ENCODE assay signal across 8 mouse cellular contexts in genomic region chr9:89211065-89211858, GRCm38 (mm10). TPM values are rescaled to one million over a fixed set of nuclear protein-coding genes. Genes with fewer than 3 reads are reported as not detected.
DNase-seq lines count a peak whose midpoint lies in the region; ATAC-seq lines count a peak whose summit lies in the region.
"Not testable (repeated sequence)": the region's sequence is repeated elsewhere in the genome, so short reads cannot be mapped to it uniquely, and the experiment has no call there.

No protein-coding gene starts in this region.

- H3K4me1 ChIP-seq in heart, embryonic 11.5 days (ENCODE audit: control insufficient read depth, insufficient read depth, low read length); limb, embryonic 11.5 days (ENCODE audit: control insufficient read depth, insufficient read depth, low read length); midbrain, embryonic 13.5 days (replicated peaks): not testable (repeated sequence)

- H3K27ac ChIP-seq in heart, embryonic 11.5 days (ENCODE audit: low read depth, low read length): peak overlapping the region; percentile 62
- H3K27ac ChIP-seq in limb, embryonic 11.5 days (replicated peaks; ENCODE audit: low read depth, low read length); midbrain, embryonic 13.5 days: not testable (repeated sequence)

- peak; percentile 98 for ATAC-seq in erythroblast, adult 5-6 weeks (replicated peaks; ENCODE audit: low FRiP score, poor library complexity, severe bottlenecking)
- ATAC-seq in heart, embryonic 11.5 days (replicated peaks; ENCODE audit: insufficient number of reproducible peaks, low FRiP score, low TSS enrichment): peak; percentile 92
- ATAC-seq in limb, embryonic 11.5 days (ENCODE audit: insufficient number of reproducible peaks, low FRiP score, low TSS enrichment, low read depth): peak; percentile 97
- ATAC-seq in midbrain, embryonic 13.5 days: peak; percentile 97

- not testable (repeated sequence) for H3K9ac ChIP-seq in heart, embryonic 11.5 days (ENCODE audit: low read depth, low read length); limb, embryonic 11.5 days (ENCODE audit: low read length); midbrain, embryonic 13.5 days (replicated peaks)

- not testable (repeated sequence) for H3K9me3 ChIP-seq in heart, embryonic 11.5 days (replicated peaks; ENCODE audit: control insufficient read depth, low read length); limb, embryonic 11.5 days (ENCODE audit: control insufficient read depth, low read length); midbrain, embryonic 13.5 days

- WGBS in heart, embryonic 11.5 days (ENCODE audit: insufficient replicate concordance): 2% methylated on average over 10 of the region's 44 CpGs
- WGBS in limb, embryonic 11.5 days: 8% methylated on average over 6 of the region's 44 CpGs
- 4% methylated on average over 18 of the region's 44 CpGs for WGBS in midbrain, embryonic 13.5 days

- H3K27me3 ChIP-seq in heart, embryonic 11.5 days (ENCODE audit: control insufficient read depth, insufficient read depth, low read length); limb, embryonic 11.5 days (ENCODE audit: control insufficient read depth, insufficient read depth, low read length); midbrain, embryonic 13.5 days: not testable (repeated sequence)

- peak; percentile 26 for DNase-seq in 3T3-L1 (ENCODE audit: low read depth, low spot score)
- peak; percentile 77 to 82 for DNase-seq in adrenal gland, postnatal 36 days
- DNase-seq in kidney, adult 9 months: peak; percentile 94
- not testable (repeated sequence) for DNase-seq in limb, embryonic 11.5 days (ENCODE audit: low spot score)
- peak; percentile 47 for DNase-seq in spleen, adult 12 weeks (ENCODE audit: low spot score)

- H3K4me2 ChIP-seq in heart, embryonic 11.5 days: peak overlapping the region; percentile 51
- H3K4me2 ChIP-seq in limb, embryonic 11.5 days (ENCODE audit: low read depth, severe bottlenecking): peak overlapping the region; percentile 10; the same call in 1 of the 2 replicates
- H3K4me2 ChIP-seq in midbrain, embryonic 13.5 days (replicated peaks): peak overlapping the region; percentile 39

- H3K4me3 ChIP-seq in heart, embryonic 11.5 days (ENCODE audit: low read depth, low read length): peak overlapping the region; percentile 28
- not testable (repeated sequence) for H3K4me3 ChIP-seq in limb, embryonic 11.5 days (ENCODE audit: low read depth, low read length)
- H3K4me3 ChIP-seq in midbrain, embryonic 13.5 days (replicated peaks): peak overlapping the region; percentile 31

- H3K36me3 ChIP-seq in heart, embryonic 11.5 days (ENCODE audit: control insufficient read depth, insufficient read depth, low read length); limb, embryonic 11.5 days (ENCODE audit: control insufficient read depth, insufficient read depth, low read length); midbrain, embryonic 13.5 days: not testable (repeated sequence)

RNA-seq across cellular contexts. Expression of gene Mthfs, which starts 0.8 kb away (rescaled TPM):
- 10 to 100 TPM; 27.0 to 43.7 TPM for total RNA-seq in adrenal gland, postnatal 36 days (2021)
- 20.7 and 29.4 TPM in 2 replicates for total RNA-seq in erythroblast, adult 5-6 weeks (2015; ENCODE audit: low replicate concordance)
- 1.2 and 7.0 TPM in 2 replicates for total RNA-seq in erythroblast, adult 5-6 weeks (2017; ENCODE audit: low replicate concordance)
- polyA plus RNA-seq in heart, embryonic 11.5 days (2014; fragmentation: Nextera tagmentation; extraction: Ambion mirVana): 15.1 and 15.5 TPM in 2 replicates
- 17.5 and 18.8 TPM in 2 replicates for polyA plus RNA-seq in limb, embryonic 11.5 days (2014; fragmentation: Nextera tagmentation; extraction: Ambion mirVana)
- 11.3 and 13.4 TPM in 2 replicates for polyA plus RNA-seq in midbrain, embryonic 13.5 days (2015; fragmentation: Nextera tagmentation; extraction: Ambion mirVana)

RNA-seq across cellular contexts. Expression of gene Gm29094, which starts 12.1 kb away (rescaled TPM):
- total RNA-seq in adrenal gland, postnatal 36 days (2021): not detected
- total RNA-seq in erythroblast, adult 5-6 weeks (2015; ENCODE audit: low replicate concordance): not detected in 2 replicates
- total RNA-seq in erythroblast, adult 5-6 weeks (2017; ENCODE audit: low replicate concordance): 1.3 TPM in 1 of 2 replicates, not detected in the other
- polyA plus RNA-seq in heart, embryonic 11.5 days (2014; fragmentation: Nextera tagmentation; extraction: Ambion mirVana): not detected in 2 replicates
- polyA plus RNA-seq in limb, embryonic 11.5 days (2014; fragmentation: Nextera tagmentation; extraction: Ambion mirVana): not detected in 2 replicates
- not detected in 2 replicates for polyA plus RNA-seq in midbrain, embryonic 13.5 days (2015; fragmentation: Nextera tagmentation; extraction: Ambion mirVana)

RNA-seq across cellular contexts. Expression of gene Bcl2a1b, which starts 12.3 kb away (rescaled TPM):
- 1 to 10 TPM; 2.5 to 3.6 TPM for total RNA-seq in adrenal gland, postnatal 36 days (2021)
- 3.7 and 11.9 TPM in 2 replicates for total RNA-seq in erythroblast, adult 5-6 weeks (2015; ENCODE audit: low replicate concordance)
- total RNA-seq in erythroblast, adult 5-6 weeks (2017; ENCODE audit: low replicate concordance): 1.8 and 10.4 TPM in 2 replicates
- polyA plus RNA-seq in heart, embryonic 11.5 days (2014; fragmentation: Nextera tagmentation; extraction: Ambion mirVana): 0.66 TPM in 1 of 2 replicates, not detected in the other
- polyA plus RNA-seq in limb, embryonic 11.5 days (2014; fragmentation: Nextera tagmentation; extraction: Ambion mirVana): 0.31 TPM in 1 of 2 replicates, not detected in the other
- polyA plus RNA-seq in midbrain, embryonic 13.5 days (2015; fragmentation: Nextera tagmentation; extraction: Ambion mirVana): 0.73 and 0.99 TPM in 2 replicates
